Mouse (Mus musculus) Patski (cell line): ENCODE data around the gene Sema4g. TPM values are rescaled to one million over a fixed set of nuclear protein-coding genes. Genes with fewer than 3 reads are reported as not detected.

ENCODE experiments used
- ATAC-seq: fragments of 100-300 bp; one replicate; pipeline ENCODE4 v1.8.0; 2021
- CTCF ChIA-PET: fragments of 350-600 bp; sonication (Branson Sonifier 250); formaldehyde crosslinking; loops from one replicate; lab custom pipeline; 2022; ENCODE audit warnings: inconsistent platforms; lab: Charles Lee
- POLR2A ChIA-PET: fragments of 350-600 bp; sonication (Branson Sonifier 250); formaldehyde crosslinking; loops from one replicate; lab custom pipeline; 2022; ENCODE audit warnings: antibody characterized with exemption, inconsistent platforms; lab: Charles Lee
- DNase-seq: peaks from one replicate; pipeline ENCODE4 v3.0.0-alpha.2; 2011; ENCODE audit warnings: low read depth, low spot score
- H3K27me3 ChIP-seq: fragments of 371-371 bp; one replicate; pipeline ENCODE4 v1.5.1; 2021
- CTCF ChIP-seq: fragments of 100-300 bp; IDR thresholded peaks from one replicate; pipeline ENCODE4 v1.5.1; 2021
- in situ Hi-C: fragments of 300-500 bp; cut with MboI; formaldehyde crosslinking; loops from 3 replicates; pipeline ENCODE4 v1.11.1; 2018; ENCODE audit warnings: low pct_unique_long_range_greater_than_20kb, mixed read lengths
- polyA plus RNA-seq: library from polyadenylated mRNA; unstranded; gene quantifications from one replicate; pipeline ENCODE4 v1.2.3, GENCODE M21; 2021

The Sema4g gene
- polyA plus RNA-seq, 1 experiment from 2014 or later = 8.8 TPM

- TF ChIP-seq CTCF = no peak
- ATAC-seq = no peak
- no peak for DNase-seq
- H3K27me3 ChIP-seq = no peaks in the 10 kb centered on the region
- ChIA-PET POLR2A (no interaction called here), CTCF (no interaction called here)
- in situ Hi-C loops = no loop called here
Measured at GRCm38 (mm10) chr19:45002301-45002700, 13.4 kb downstream of the Sema4g start.

- CTCF ChIA-PET = interaction anchor here (1.6 kb wide), 1 partner anchor 18 kb away, joined by 5 read pairs; no protein-coding TSS in a partner anchor
- TF ChIP-seq CTCF = no peak
- in situ Hi-C loops = no loop called here
Measured at GRCm38 (mm10) chr19:45003740-45004516, 15.0 kb downstream of the Sema4g start.

GRCm38 (mm10) chr19:45005444-45005843 is 16.5 kb downstream of the Sema4g start, which contains the start of gene Twnk:
Twnk (plus strand) TSS chr19:45005663.
- TF ChIP-seq CTCF = no peak
- H3K27me3 ChIP-seq = no peaks in the 10 kb centered on the region
- ATAC-seq (peak; percentile 18), DNase-seq (no peak)
- in situ Hi-C loops = no loop called here
- POLR2A ChIA-PET = interaction anchor here (0.6 to 3.2 kb wide), 5 partner anchors 11 to 440 kb away, joined by 3 to 14 read pairs (median 3); no protein-coding TSS in a partner anchor
- CTCF ChIA-PET = interaction anchor here (1.0 to 14.5 kb wide), 4 partner anchors 8 to 24 kb away, joined by 3 to 188 read pairs (median 5); partner anchors contain the start of gene Lzts2

More at GRCm38 (mm10) chr19:45003740-45004516, 15.0 kb downstream of the Sema4g start:
- H3K27me3 ChIP-seq = no peaks in the 10 kb centered on the region
- POLR2A ChIA-PET = interaction anchor here (0.6 to 1.2 kb wide), 3 partner anchors 12 to 439 kb away, joined by 3 to 10 read pairs (median 3); no protein-coding TSS in a partner anchor
- no peak for DNase-seq
- no peak for ATAC-seq

GRCm38 (mm10) chr19:45005957-45006712 is 17.2 kb downstream of the Sema4g start, which contains the start of gene Mrpl43:
Mrpl43 (minus strand) TSS chr19:45006442.
- no peaks in the 10 kb centered on the region for H3K27me3 ChIP-seq
- ChIA-PET POLR2A (interaction anchor here (0.6 to 3.2 kb wide), 7 partner anchors 10 to 441 kb away, joined by 3 to 14 read pairs (median 3); no protein-coding TSS in a partner anchor), CTCF (interaction anchor here (1.0 to 14.5 kb wide), 3 partner anchors 8 to 23 kb away, joined by 3 to 188 read pairs (median 5); partner anchors contain the start of gene Lzts2)
- no peak for DNase-seq
- ATAC-seq = peak; percentile 40
- no peak for TF ChIP-seq CTCF
- in situ Hi-C loops = no loop called here

- no peak for ATAC-seq
- in situ Hi-C loops = no loop called here
- no peak for TF ChIP-seq CTCF
- DNase-seq = no peak
- ChIA-PET POLR2A (interaction anchor here (0.6 to 3.2 kb wide), 6 partner anchors 8 to 602 kb away, joined by 3 to 14 read pairs (median 3); no protein-coding TSS in a partner anchor), CTCF (interaction anchor here (14.5 kb wide), 1 partner anchor 22 kb away, joined by 188 read pairs; no protein-coding TSS in a partner anchor)
- no peaks in the 10 kb centered on the region for H3K27me3 ChIP-seq
Measured at GRCm38 (mm10) chr19:45007021-45007420, 18.1 kb downstream of the Sema4g start.

- ATAC-seq (no peak), DNase-seq (no peak)
- no peaks in the 10 kb centered on the region for H3K27me3 ChIP-seq
- in situ Hi-C loops = no loop called here
- ChIA-PET POLR2A (interaction anchor here (0.6 to 3.2 kb wide), 6 partner anchors 7 to 602 kb away, joined by 3 to 14 read pairs (median 3); no protein-coding TSS in a partner anchor), CTCF (interaction anchor here (14.5 kb wide), 1 partner anchor 21 kb away, joined by 188 read pairs; no protein-coding TSS in a partner anchor)
- no peak for TF ChIP-seq CTCF
Measured at GRCm38 (mm10) chr19:45007425-45008191, 18.7 kb downstream of the Sema4g start.

- CTCF ChIA-PET = interaction anchor here (1.0 to 14.5 kb wide), 2 partner anchors 18 to 26 kb away, joined by 3 to 188 read pairs; no protein-coding TSS in a partner anchor
- in situ Hi-C loops = no loop called here
- POLR2A ChIA-PET = interaction anchor here (1.3 to 5.5 kb wide), 2 partner anchors 17 to 20 kb away, joined by 4 to 31 read pairs; no protein-coding TSS in a partner anchor
- TF ChIP-seq CTCF = no peak
- no peak for ATAC-seq
- no peaks in the 10 kb centered on the region for H3K27me3 ChIP-seq
- no peak for DNase-seq
Measured at GRCm38 (mm10) chr19:45010646-45011045, 21.7 kb downstream of the Sema4g start.

GRCm38 (mm10) chr19:45012219-45012618 is 23.3 kb downstream of the Sema4g start:
- ChIA-PET CTCF (interaction anchor here (1.2 to 14.5 kb wide), 8 partner anchors 12 to 64 kb away, joined by 3 to 188 read pairs (median 8); partner anchors contain the start of gene Sfxn3), POLR2A (interaction anchor here (1.0 to 5.5 kb wide), 3 partner anchors 16 to 35 kb away, joined by 3 to 31 read pairs (median 4); partner anchors contain the start of gene Sfxn3)
- H3K27me3 ChIP-seq = no peaks in the 10 kb centered on the region
- no peak for TF ChIP-seq CTCF
- DNase-seq (no peak), ATAC-seq (no peak)
- in situ Hi-C loops = no loop called here

- ATAC-seq (no peak), DNase-seq (no peak)
- ChIA-PET CTCF (interaction anchor here (1.1 to 14.5 kb wide), 11 partner anchors 10 to 64 kb away, joined by 3 to 188 read pairs (median 4); partner anchors contain the start of gene Sfxn3), POLR2A (interaction anchor here (1.0 to 5.5 kb wide), 3 partner anchors 17 to 35 kb away, joined by 3 to 31 read pairs (median 4); partner anchors contain the start of gene Sfxn3)
- no peaks in the 10 kb centered on the region for H3K27me3 ChIP-seq
- no peak for TF ChIP-seq CTCF
- in situ Hi-C loops = no loop called here
Measured at GRCm38 (mm10) chr19:45012636-45013035, 23.7 kb downstream of the Sema4g start.
